Mouse (Mus musculus) cerebellum, adult 9-11 months (tissue): ENCODE measurements at regions not wholly inside any gene's neighbourhood (a gene's known extent, or its start where the extent isn't known, plus 50 kb on each side); places are given as distances from the start of the nearest gene placed in this dataset.

Experiments used
- DNase-seq: peaks from one replicate; pipeline ENCODE4 v3.0.0; 2022

DNA sequence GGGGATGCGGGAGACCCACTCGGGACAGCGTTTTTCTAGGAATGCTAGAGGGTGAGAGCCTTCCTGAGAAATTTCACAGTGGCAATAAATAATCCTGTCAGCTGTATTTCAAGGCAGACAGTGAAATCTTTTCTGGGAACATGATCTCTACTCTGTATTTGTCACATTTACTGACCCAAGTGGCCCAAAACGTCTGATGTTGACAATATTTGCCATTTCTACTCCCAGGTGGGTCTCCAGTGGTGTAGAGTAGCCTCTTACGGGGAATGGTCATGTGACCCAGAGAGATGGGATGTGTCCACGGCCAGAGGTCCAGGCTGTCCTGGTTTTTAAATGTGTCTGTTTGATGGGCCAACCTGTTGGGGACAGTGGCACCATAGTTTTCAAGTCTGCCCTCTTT is 183.5 kb downstream of the Pten start:
- no peak for DNase-seq

- no peak for DNase-seq
Observed at GRCm38 (mm10) chr19:32943594-32944230, 186.4 kb downstream of the Pten start.

GRCm38 (mm10) chr19:32947081-32947855 is 190.0 kb downstream of the Pten start:
- DNase-seq, result no peak

DNA sequence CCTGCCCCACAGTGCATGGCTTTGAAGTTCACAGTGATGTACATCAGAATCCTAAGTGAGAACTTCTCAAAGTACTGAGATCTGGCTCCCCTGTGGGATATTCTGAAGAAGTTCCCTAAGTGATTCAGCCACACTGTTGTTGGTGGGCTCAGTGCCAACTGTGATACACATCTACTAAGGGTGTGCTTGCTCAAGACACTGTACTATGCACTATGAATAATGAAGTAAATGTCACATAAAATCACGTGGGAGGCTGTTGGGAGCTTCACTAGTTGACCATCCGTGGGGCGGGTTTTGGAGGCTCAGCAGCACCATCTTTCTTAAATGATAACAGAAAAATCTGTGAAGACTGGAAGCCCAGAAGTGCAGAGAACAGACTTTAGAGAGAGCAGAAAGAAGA is 193.0 kb downstream of the Pten start:
- DNase-seq, result no peak

GRCm38 (mm10) chr19:32950794-32951193 is 193.5 kb downstream of the Pten start:
- DNase-seq, result no peak

GRCm38 (mm10) chr19:32952425-32952824 is 195.1 kb downstream of the Pten start:
- no peak for DNase-seq

DNA sequence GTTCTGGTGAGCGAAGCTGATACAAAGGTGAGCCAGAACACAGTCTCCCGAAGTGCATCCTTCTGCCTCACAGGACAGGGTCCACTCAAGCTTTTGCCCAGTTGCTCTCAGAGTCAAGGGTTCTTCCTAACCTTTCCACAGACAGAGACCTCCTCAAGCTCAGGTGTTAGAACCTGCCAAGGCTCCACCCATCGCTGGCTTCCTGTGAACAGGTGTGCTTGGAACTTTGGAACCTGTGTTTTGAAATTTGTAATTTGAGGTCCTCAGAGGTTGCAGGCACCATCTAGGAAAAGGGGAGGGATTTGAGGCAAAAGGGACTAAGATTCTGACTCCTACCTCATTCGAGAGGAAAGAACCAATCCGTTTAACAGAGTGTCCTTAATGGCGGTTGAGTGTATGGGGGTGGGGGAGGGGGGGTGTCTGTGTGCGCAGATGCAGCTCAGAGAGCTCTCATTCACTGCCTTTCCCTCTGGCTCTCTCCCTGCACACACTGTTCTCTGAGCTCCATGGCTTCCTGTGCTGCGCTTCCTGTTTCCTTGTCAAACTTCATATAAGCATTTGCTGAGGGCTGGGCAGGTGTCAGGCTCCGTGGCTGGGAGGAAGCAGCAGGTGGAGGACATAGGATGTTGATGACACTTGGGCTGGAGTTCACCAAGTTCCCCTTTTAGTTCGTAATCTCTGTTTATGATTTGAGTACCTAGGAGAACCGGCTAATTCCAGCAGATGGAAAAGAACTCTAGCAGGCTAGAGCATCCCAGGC is 195.8 kb downstream of the Pten start:
- no peak for DNase-seq

DNA sequence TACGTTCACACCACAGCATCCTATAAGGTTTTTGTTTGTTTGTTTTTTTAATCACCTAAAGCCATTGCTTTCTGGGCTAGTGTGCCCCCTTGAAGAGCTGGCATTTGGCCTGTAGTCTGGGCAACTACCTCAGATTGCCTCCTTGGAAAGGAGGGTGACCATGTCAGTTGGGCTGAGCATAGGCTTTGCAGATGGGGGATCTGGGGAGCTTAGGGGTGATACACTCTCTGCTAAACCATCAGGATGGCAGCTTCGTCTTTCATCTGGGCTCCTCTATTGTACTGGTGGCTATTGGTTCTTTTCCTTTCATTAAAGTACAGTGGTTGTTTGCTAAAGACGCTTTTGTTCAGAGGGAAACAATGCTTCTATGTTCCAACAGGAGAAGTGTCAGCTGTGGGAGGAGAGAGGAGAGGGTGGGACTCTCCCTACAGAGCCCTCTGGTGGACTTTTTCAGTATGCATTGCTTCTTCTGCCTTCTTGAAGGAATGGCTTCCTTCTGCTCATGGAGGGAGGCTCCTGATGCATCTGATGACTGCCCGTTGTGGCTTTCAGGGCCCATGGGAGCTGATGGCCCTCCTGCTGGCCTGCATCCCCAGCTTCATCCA is 196.8 kb downstream of the Pten start:
- DNase-seq, result peak; percentile 22

- DNase-seq, result no peak
Observed at GRCm38 (mm10) chr19:32954942-32955341, 197.6 kb downstream of the Pten start.

DNA sequence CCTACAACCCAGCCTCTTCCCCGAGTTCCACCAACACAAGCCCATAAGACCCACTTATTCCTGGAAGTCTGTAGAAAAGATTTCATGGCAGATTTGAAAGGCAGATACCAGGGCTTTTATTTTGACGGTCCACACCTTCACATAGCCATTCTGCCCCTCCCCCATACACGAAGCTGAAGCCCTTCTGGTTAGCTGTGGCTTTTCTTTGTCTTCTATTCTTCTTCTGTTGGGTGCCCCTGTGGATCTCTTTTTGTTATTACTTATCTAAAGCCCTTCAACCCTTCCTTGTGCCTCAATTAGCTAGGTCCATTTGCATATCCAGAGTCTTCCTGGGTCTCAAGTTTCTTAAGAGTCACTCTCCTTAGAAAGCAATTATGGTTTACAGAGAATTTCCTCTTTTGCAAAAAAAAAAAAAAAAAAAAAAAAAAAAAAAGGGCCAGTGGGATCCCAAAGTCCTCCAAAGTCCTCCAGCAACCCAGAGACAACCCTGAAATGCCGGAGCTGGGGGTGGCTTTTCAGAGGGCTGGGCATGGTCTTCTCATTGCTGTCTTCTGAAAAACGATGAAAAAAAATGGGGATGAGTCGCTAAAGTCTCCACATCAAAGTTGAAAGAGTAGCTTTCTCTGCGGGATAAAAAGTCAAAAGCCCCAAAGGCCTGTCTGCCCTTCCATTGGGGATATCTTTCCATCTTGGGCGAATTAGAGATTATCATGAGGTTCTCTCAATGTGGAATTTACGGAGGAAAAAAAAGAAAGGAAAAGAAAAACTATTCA is 199.0 kb downstream of the Pten start:
- DNase-seq, result no peak

DNA sequence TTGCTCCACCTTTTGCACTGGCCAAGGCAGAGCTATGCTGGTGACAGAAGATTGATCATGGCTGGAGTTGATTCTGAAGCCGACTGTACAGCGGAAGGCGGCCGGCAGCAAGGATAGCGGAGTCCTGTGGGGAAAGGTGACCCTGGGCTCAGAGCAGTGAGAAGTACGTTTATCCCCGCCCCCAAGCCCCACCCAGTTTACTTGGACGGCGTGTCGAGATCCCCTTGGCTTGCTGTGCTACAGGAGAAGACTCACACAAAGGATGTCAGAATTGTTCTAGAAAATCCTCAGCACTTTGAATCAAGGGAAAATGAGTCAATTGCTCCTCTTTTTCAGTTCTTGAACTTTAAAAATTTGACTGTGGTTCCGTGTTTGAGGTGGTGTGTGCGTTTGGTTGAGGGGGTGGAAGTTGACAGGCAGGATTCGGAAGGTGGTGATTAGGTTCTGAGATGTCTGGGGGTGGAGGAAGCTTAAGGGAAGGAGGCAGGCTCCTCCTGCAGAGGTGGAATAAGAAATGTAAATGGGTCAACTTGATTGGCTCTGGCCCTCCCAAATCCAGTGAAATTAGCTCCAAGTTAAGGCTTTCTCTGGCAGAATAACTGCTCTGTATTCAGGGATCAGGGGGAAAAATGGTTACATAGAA is 199.7 kb downstream of the Pten start:
- DNase-seq, result no peak

- DNase-seq, result no peak
Observed at GRCm38 (mm10) chr19:32958276-32958675, 201.0 kb downstream of the Pten start.

DNA sequence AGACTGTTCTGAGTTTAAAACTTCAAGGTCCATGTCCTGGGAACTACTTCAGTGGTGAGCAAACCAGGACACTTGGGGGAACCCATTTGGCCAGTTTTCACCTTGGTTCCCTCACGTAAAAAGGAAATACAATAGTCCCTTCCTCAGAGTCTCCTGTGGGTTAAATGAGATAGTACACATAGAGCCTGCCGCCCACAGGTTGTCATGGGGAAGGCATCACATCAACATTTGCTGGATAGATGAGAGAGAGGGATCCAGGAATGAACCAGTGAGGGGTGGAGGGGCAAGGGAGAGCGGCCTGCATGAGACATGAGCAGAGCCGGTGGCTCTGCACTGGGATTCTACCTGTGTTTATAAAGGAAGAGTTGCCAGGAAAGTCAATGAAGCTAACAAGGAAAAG is 201.5 kb downstream of the Pten start:
- DNase-seq, result no peak

DNA sequence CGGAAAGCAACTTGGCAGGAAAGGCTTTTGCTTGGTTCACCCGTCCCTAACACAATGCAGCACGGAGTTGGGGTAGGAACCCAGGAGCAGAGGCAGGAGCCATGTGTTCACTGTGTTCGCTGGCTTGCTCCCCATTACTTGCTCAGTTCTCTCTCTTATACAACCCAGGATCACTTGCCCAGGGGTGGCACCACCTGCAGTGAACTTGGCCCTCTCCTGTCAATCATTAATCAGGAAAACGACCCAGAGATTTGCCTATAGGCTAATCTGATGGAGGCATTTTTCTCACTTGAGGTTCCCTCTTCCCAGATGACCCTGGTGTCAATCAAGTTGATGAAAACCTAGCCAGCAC is 202.5 kb downstream of the Pten start:
- no peak for DNase-seq

DNA sequence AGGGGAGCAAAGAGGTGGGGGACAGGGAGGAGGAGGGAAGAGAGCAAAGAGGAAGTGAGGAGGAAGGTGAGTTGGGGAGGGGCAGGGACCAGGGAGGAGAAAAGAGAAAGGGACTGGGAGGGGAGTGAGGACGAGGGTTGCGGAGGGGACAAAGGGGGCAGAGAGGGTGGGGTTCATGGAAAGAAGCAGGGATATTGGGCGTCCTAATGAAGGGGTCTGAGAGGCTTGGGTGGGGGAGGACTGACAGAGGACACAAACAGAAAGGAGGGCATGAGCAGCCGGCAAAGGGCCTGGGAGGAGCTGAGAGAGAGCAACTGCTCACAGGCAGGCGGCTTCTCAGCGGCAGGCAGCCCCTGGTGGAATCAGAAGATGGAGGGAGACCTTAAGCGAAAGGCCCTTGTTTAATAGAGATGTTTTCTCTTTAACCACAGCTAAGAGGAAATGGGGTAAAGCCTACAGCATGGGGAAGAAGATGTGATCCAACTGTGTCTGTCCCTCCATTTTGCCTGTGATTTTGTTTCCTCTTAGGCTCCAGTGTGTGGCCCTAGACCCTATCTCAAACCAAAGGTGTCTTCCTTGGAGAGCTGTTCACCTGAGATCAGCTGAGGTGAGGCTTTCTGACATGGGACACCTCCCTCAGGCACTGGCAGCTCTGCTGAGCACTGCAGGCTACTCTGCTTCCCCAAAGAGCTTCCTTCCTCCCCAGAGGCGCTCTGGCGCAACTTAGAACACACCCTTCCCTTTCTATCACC is 203.1 kb downstream of the Pten start:
- DNase-seq, result no peak

GRCm38 (mm10) chr19:32961525-32961924 is 204.2 kb downstream of the Pten start:
- DNase-seq, result no peak

- no peak for DNase-seq
Observed at GRCm38 (mm10) chr19:32963983-32964382, 206.7 kb downstream of the Pten start.

- no peak for DNase-seq
Observed at GRCm38 (mm10) chr19:32965488-32965887, 208.2 kb downstream of the Pten start.

- no peak for DNase-seq
Observed at GRCm38 (mm10) chr19:32969213-32969776, 212.0 kb downstream of the Pten start.

GRCm38 (mm10) chr19:32972116-32972515 is 214.8 kb downstream of the Pten start:
- no peak for DNase-seq

GRCm38 (mm10) chr19:32973130-32973529 is 215.8 kb downstream of the Pten start:
- no peak for DNase-seq
